Mouse (Mus musculus) olfactory bulb, adult 2 months (tissue): ENCODE results near the gene Igfn1.

Experiments used
- CTCF ChIP-seq: fragments of 200-500 bp; IDR thresholded peaks from 2 replicates; pipeline ENCODE4 v1.5.1; 2012; ENCODE audit warnings: low read depth, mild to moderate bottlenecking, low read length, moderate library complexity; ENCODE audit not compliant: insufficient read depth
- POLR2A ChIP-seq: fragments of 200-500 bp; IDR thresholded peaks from 2 replicates; pipeline ENCODE4 v1.6.1; 2012; ENCODE audit warnings: mild to moderate bottlenecking, low read depth, low read length, moderate library complexity; ENCODE audit not compliant: insufficient read depth

DNA sequence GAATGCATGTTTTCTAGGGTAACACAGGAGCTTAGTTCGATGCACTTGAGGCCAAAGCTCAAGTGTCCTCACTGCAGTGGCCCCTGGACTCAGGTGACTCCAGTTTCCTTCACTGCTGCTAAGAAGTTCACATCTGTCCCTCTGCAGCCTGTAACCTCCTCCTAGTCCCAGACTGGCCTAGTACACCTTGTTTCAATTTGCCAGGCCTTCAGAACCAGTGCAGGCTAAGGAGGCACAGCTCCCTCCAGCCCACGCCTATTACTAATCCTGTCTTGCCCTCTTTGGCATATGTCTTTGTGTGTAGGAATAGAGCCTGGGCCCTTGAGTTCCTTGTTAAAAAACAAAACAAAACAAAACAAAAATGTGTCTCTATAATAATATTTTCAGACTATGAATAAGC, 11.2 kb upstream of the Igfn1 start:
- no peak for TF ChIP-seq POLR2A
- TF ChIP-seq CTCF: no peak
